Mouse (Mus musculus) C2C12 (cell line): ENCODE results near the gene Glce.

Experiments used
- CEBPB ChIP-seq: IDR thresholded peaks from one replicate; pipeline ENCODE4 v1.6.1; 2011; ENCODE audit warnings: low read depth, mild to moderate bottlenecking, control low read depth, moderate library complexity
- CTCF ChIP-seq: IDR thresholded peaks from one replicate; pipeline ENCODE4 v1.5.1; 2011; ENCODE audit not compliant: control insufficient read depth, insufficient read depth, insufficient read length
- FOSL1 ChIP-seq: IDR thresholded peaks from one replicate; pipeline ENCODE4 v1.8.0; 2011; ENCODE audit warnings: mild to moderate bottlenecking, low read length; ENCODE audit not compliant: poor library complexity, insufficient read depth, severe bottlenecking
- MAX ChIP-seq: IDR thresholded peaks from one replicate; pipeline ENCODE4 v1.6.1; 2011; ENCODE audit warnings: mild to moderate bottlenecking, control low read depth
- USF1 ChIP-seq: IDR thresholded peaks from one replicate; pipeline ENCODE4 v1.6.1; 2011; ENCODE audit warnings: low read depth, mild to moderate bottlenecking, control low read depth, moderate library complexity

GRCm38 (mm10) chr9:62118754-62119153 is 3.7 kb downstream of the Glce start:
- TF ChIP-seq CTCF = no peak
- no peak for TF ChIP-seq USF1
- no peak for TF ChIP-seq MAX
- TF ChIP-seq CEBPB = peak; percentile 74
- TF ChIP-seq FOSL1 = no peak
